Mouse (Mus musculus): ENCODE measurements around the gene Opa3. TPM values are rescaled to one million over a fixed set of nuclear protein-coding genes. Genes with fewer than 3 reads are reported as not detected.
A peak's percentile ranks its signal among the peaks of the same experiment; 100 is the strongest.

Opa3 gene
- total RNA-seq, 4 experiments from 2014 or later: 36.1 to 52.8 (median 43.3) TPM

- DNase-seq (ENCODE audit: low spot score in 2 of 2): no peak
Observed at GRCm38 (mm10) chr7:19305413-19305735, 77.2 kb downstream of the Opa3 start.

Small RNAs within 50 kb of the gene (microRNA-seq; reads per million reads assigned to microRNA genes)
- 107 reads per million, percentile 51 among the genes with 10 or more reads in this experiment for gene Mir330

Other genes starting within 250 kb of the Opa3 start
- gene Nanos2, start 240.9 kb upstream of the Opa3 start, total RNA-seq (2022): not detected
- 10 to 100 TPM in 2 of 4 experiments, 1 to 10 TPM in 2; 8.0 to 10.6 (median 9.9) TPM for gene Mypop, start 237.1 kb upstream of the Opa3 start, total RNA-seq (2022)
- 10 to 100 TPM; 19.3 to 20.7 (median 19.7) TPM for gene Irf2bp1, start 224.3 kb upstream of the Opa3 start, total RNA-seq (2022)
- gene Foxa3, start 204.8 kb upstream of the Opa3 start, total RNA-seq (2022): not detected
- gene Sympk, start 204.0 kb upstream of the Opa3 start, total RNA-seq (2022): 10 to 100 TPM; 70.2 to 93.3 (median 83.6) TPM
- not detected for gene Rsph6a, start 173.6 kb upstream of the Opa3 start, total RNA-seq (2022)
- 10 to 100 TPM; 34.9 to 41.8 (median 39.9) TPM for gene Dmwd, start 152.1 kb upstream of the Opa3 start, total RNA-seq (2022)
- 100 to 1,000 TPM; 235 to 255 (median 240) TPM for gene Dmpk, start 144.5 kb upstream of the Opa3 start, total RNA-seq (2022)
- gene Six5, start 133.7 kb upstream of the Opa3 start, total RNA-seq (2022): 1 to 10 TPM; 1.5 to 2.0 (median 1.7) TPM
- not detected for gene Gm4969, start 110.0 kb upstream of the Opa3 start, total RNA-seq (2022)
- gene Fbxo46, start 108.5 kb upstream of the Opa3 start, total RNA-seq (2022): 1 to 10 TPM; 2.2 to 2.9 (median 2.3) TPM
- 1 to 10 TPM; 1.6 to 2.3 (median 1.9) TPM for gene Qpctl, start 79.0 kb upstream of the Opa3 start, total RNA-seq (2022)
- gene Snrpd2, start 78.6 kb upstream of the Opa3 start, total RNA-seq (2022): 10 to 100 TPM; 50.6 to 59.4 (median 57.3) TPM
- gene Gipr, start 62.2 kb upstream of the Opa3 start, total RNA-seq (2022): under 1 TPM in 1 of 4 experiments, not detected in 3; 0.13 TPM
- 10 to 100 TPM; 10.9 to 15.9 (median 12.9) TPM for gene Eml2, start 51.9 kb upstream of the Opa3 start, total RNA-seq (2022)
- 1 to 10 TPM in 3 of 4 experiments, under 1 TPM in 1; 0.72 to 1.7 (median 1.2) TPM for gene Gpr4, start 15.8 kb upstream of the Opa3 start, total RNA-seq (2022)
- gene Vasp, start 43.5 kb downstream of the Opa3 start, total RNA-seq (2022): 10 to 100 TPM in 3 of 4 experiments, 1 to 10 TPM in 1; 7.1 to 19.7 (median 15.0) TPM
- gene Ppm1n, start 51.7 kb downstream of the Opa3 start, total RNA-seq (2022): under 1 TPM in 2 of 4 experiments, not detected in 2; 0.40 to 0.80 TPM
- gene Rtn2, start 54.3 kb downstream of the Opa3 start, total RNA-seq (2022): 1,000 to 10,000 TPM; 1,093 to 1,223 (median 1,133) TPM
- gene Fosb, start 81.7 kb downstream of the Opa3 start, total RNA-seq (2022): under 1 TPM; 0.16 to 0.86 (median 0.30) TPM
- gene Ercc1, start 116.4 kb downstream of the Opa3 start, total RNA-seq (2022): 10 to 100 TPM; 27.1 to 33.7 (median 28.7) TPM
- 10 to 100 TPM in 3 of 4 experiments, 1 to 10 TPM in 1; 8.9 to 13.9 (median 11.2) TPM for gene Cd3eap, start 131.1 kb downstream of the Opa3 start, total RNA-seq (2022)
- 1 to 10 TPM; 2.8 to 6.3 (median 4.1) TPM for gene Ppp1r13l, start 131.4 kb downstream of the Opa3 start, total RNA-seq (2022)
- 10 to 100 TPM in 2 of 4 experiments, 1 to 10 TPM in 2; 7.5 to 14.9 (median 10.4) TPM for gene Ercc2, start 153.7 kb downstream of the Opa3 start, total RNA-seq (2022)
- under 1 TPM in 3 of 4 experiments, not detected in 1; 0.21 to 0.40 (median 0.24) TPM for gene Klc3, start 175.8 kb downstream of the Opa3 start, total RNA-seq (2022)
- over 10,000 TPM; 38,224 to 44,934 (median 40,442) TPM for gene Ckm, start 176.4 kb downstream of the Opa3 start, total RNA-seq (2022)
- 10 to 100 TPM; 18.0 to 20.0 (median 19.8) TPM for gene Mark4, start 230.5 kb downstream of the Opa3 start, total RNA-seq (2022)
- under 1 TPM; 0.27 to 0.80 (median 0.35) TPM for gene Exoc3l2, start 235.0 kb downstream of the Opa3 start, total RNA-seq (2022)

All from gastrocnemius, adult 8-10 months (tissue).